Mouse (Mus musculus): ENCODE data around the gene Peli2.
A peak's percentile ranks its signal among the peaks of the same experiment; 100 is the strongest.

The Peli2 gene

GRCm38 (mm10) chr14:48224203-48224602 lies 103.6 kb downstream of the Peli2 start:
- no peak for DNase-seq (ENCODE audit: low spot score)

GRCm38 (mm10) chr14:48224861-48225300 lies 104.3 kb downstream of the Peli2 start:
- DNase-seq (ENCODE audit: low spot score) = no peak

- peak; percentile 43 for DNase-seq (ENCODE audit: low spot score)
Observed at GRCm38 (mm10) chr14:48225810-48226446, 105.3 kb downstream of the Peli2 start.

GRCm38 (mm10) chr14:48226759-48227158 lies 106.1 kb downstream of the Peli2 start:
- no peak for DNase-seq (ENCODE audit: low spot score)

GRCm38 (mm10) chr14:48234785-48235519 lies 114.3 kb downstream of the Peli2 start:
- DNase-seq (ENCODE audit: low spot score) = no peak

- DNase-seq (ENCODE audit: low spot score) = no peak
Observed at GRCm38 (mm10) chr14:48241335-48241734, 120.7 kb downstream of the Peli2 start.

GRCm38 (mm10) chr14:48246236-48246635 lies 125.6 kb downstream of the Peli2 start:
- DNase-seq (ENCODE audit: low spot score) = no peak

- no peak for DNase-seq (ENCODE audit: low spot score)
Observed at GRCm38 (mm10) chr14:48246963-48247362, 126.3 kb downstream of the Peli2 start.

GRCm38 (mm10) chr14:48249459-48249858 lies 128.8 kb downstream of the Peli2 start:
- no peak for DNase-seq (ENCODE audit: low spot score)

GRCm38 (mm10) chr14:48249909-48250308 lies 129.3 kb downstream of the Peli2 start:
- no peak for DNase-seq (ENCODE audit: low spot score)

GRCm38 (mm10) chr14:48251381-48251979 lies 130.9 kb downstream of the Peli2 start:
- DNase-seq (ENCODE audit: low spot score) = no peak

GRCm38 (mm10) chr14:48253183-48253582 lies 132.6 kb downstream of the Peli2 start:
- no peak for DNase-seq (ENCODE audit: low spot score)

GRCm38 (mm10) chr14:48254696-48255095 lies 134.1 kb downstream of the Peli2 start:
- DNase-seq (ENCODE audit: low spot score) = no peak

GRCm38 (mm10) chr14:48255290-48255689 lies 134.7 kb downstream of the Peli2 start:
- DNase-seq (ENCODE audit: low spot score) = no peak

GRCm38 (mm10) chr14:48257759-48258158 lies 137.1 kb downstream of the Peli2 start:
- DNase-seq (ENCODE audit: low spot score) = no peak

GRCm38 (mm10) chr14:48258696-48259366 lies 138.2 kb downstream of the Peli2 start:
- no peak for DNase-seq (ENCODE audit: low spot score)

GRCm38 (mm10) chr14:48263146-48263545 lies 142.5 kb downstream of the Peli2 start:
- DNase-seq (ENCODE audit: low spot score) = no peak

GRCm38 (mm10) chr14:48266710-48267109 lies 146.1 kb downstream of the Peli2 start:
- no peak for DNase-seq (ENCODE audit: low spot score)

GRCm38 (mm10) chr14:48278291-48278690 lies 157.7 kb downstream of the Peli2 start:
- DNase-seq (ENCODE audit: low spot score) = no peak

- no peak for DNase-seq (ENCODE audit: low spot score)
Observed at GRCm38 (mm10) chr14:48286949-48287348, 166.3 kb downstream of the Peli2 start.

- no peak for DNase-seq (ENCODE audit: low spot score)
Observed at GRCm38 (mm10) chr14:48287581-48287980, 167.0 kb downstream of the Peli2 start.

GRCm38 (mm10) chr14:48288600-48288999 lies 168.0 kb downstream of the Peli2 start:
- no peak for DNase-seq (ENCODE audit: low spot score)
